Mouse (Mus musculus) midbrain, embryonic 15.5 days (tissue): ENCODE data around the gene Gprc5c. TPM values are rescaled to one million over a fixed set of nuclear protein-coding genes. Genes with fewer than 3 reads are reported as not detected.

ENCODE experiments used
- ATAC-seq: fragments of 200-750 bp; cut with Nextera tagmentation; replicated peaks from 2 replicates; pipeline ENCODE4 v1.8.0; 2017; ENCODE audit warnings: moderate TSS enrichment
- H3K27ac ChIP-seq: fragments of 300-500 bp; sonication (generic); 2 replicates; pipeline ENCODE4 v1.5.1; 2015; ENCODE audit warnings: mild to moderate bottlenecking, inconsistent platforms
- H3K27me3 ChIP-seq: fragments of 300-500 bp; sonication (generic); replicated peaks from 2 replicates; pipeline ENCODE4 v1.6.1; 2015; ENCODE audit warnings: inconsistent platforms
- H3K36me3 ChIP-seq: fragments of 300-500 bp; sonication (generic); replicated peaks from 2 replicates; pipeline ENCODE4 v1.6.1; 2015; ENCODE audit warnings: inconsistent platforms
- H3K4me1 ChIP-seq: fragments of 300-500 bp; sonication (generic); 2 replicates; pipeline ENCODE4 v1.6.1; 2015; ENCODE audit warnings: inconsistent platforms
- H3K4me2 ChIP-seq: fragments of 300-500 bp; sonication (generic); 2 replicates; pipeline ENCODE4 v1.6.1; 2015; ENCODE audit warnings: inconsistent platforms, mild to moderate bottlenecking, moderate library complexity
- H3K4me3 ChIP-seq: fragments of 300-500 bp; sonication (generic); 2 replicates; pipeline ENCODE4 v1.5.1; 2015; ENCODE audit warnings: mild to moderate bottlenecking, inconsistent platforms
- H3K9ac ChIP-seq: fragments of 300-500 bp; sonication (generic); 2 replicates; pipeline ENCODE4 v1.6.1; 2015; ENCODE audit warnings: mild to moderate bottlenecking, inconsistent platforms
- H3K9me3 ChIP-seq: fragments of 300-500 bp; sonication (generic); 2 replicates; pipeline ENCODE4 v1.6.1; 2016; ENCODE audit warnings: inconsistent platforms
- WGBS: fragments of 180-500 bp; shearing (Covaris S2); methylation state at CpG from one replicate; pipeline ENCODE4 v1.1.7; 2015; ENCODE audit warnings: mixed read lengths; 5-methylcytosine and 5-hydroxymethylcytosine counted together
- polyA plus RNA-seq: library from polyadenylated mRNA; unstranded; fragments of >200 nt; fragmentation: Nextera tagmentation; extraction: Ambion mirVana; gene quantifications from 2 replicates; pipeline ENCODE4 v1.2.1, GENCODE M21; 2015

Gprc5c gene
- polyA plus RNA-seq, 1 experiment from 2014 or later = 9.4 TPM

DNA sequence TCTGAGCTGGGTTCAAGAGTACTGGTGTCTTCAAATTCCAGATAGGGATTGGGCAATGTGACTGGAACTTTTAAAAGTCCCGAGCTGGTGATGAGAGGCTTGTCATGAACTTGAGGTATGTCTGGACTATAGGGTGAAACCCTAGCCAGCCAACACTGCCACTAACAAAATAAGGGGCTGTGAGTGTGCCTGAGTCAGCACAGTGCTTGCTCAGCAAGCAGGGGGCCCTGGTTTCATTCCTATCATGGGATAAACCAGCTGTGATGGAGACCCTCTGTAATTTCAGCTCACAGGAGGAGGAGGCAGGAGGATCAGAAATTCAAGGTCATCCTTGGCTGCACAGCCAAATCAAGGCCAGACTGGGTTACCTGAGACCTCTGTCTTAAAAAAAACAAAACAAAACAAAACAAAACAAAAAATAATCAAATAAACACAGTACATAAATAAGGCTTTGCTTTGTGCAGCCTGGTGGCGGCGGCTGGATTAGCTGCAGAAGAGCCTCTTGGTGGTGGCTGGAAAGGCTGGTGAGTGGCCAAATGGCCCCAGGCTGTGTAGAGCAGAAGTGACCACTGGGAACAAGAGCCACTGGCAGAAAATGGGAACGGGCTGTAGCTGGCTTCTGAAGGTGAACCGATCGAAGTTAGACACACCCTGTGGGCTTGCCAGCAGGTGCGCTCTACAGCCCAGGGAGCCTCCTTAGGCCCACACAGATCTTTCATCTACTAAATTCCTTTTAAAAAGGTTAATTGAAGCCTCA, 6.3 kb upstream of the Gprc5c start:
- Histone ChIP-seq H3K27me3 (peaks cover 11% of the 10 kb centered on the region), H3K27ac (no peak overlapping the region), H3K36me3 (no peaks in the 10 kb centered on the region), H3K4me1 (peaks cover 6% of the 10 kb centered on the region; the same call in 1 of the 2 replicates), H3K9me3 (no peaks in the 10 kb centered on the region), H3K4me3 (no peak overlapping the region), H3K9ac (no peak overlapping the region), H3K4me2 (no peak overlapping the region)
- ATAC-seq = no peak
- WGBS = 65% methylated on average over 7 of the region's 7 CpGs

DNA sequence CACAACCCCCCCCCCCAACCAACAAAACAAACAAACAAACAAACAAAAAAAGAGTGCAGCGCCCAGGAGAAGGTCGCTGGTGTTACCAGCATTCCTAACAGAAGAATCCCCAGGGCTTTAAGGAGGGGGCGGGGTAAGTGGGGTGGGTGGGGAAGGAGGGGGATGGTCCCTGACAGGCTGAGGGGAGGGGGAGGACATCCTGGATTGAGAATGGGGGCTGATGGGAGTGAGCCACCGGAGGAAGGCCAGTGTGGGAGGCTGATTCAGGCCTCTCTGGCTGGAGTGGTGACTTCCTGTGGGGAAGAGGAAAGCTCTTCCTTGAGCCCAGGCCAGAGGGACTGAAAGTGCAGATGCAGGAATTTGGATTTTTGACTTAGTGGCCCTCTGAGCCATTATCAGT, 4.6 kb upstream of the Gprc5c start:
- H3K27ac ChIP-seq = no peak overlapping the region
- peaks cover 19% of the 10 kb centered on the region for H3K4me1 ChIP-seq
- 81% methylated on average over 4 of the region's 4 CpGs for WGBS

DNA sequence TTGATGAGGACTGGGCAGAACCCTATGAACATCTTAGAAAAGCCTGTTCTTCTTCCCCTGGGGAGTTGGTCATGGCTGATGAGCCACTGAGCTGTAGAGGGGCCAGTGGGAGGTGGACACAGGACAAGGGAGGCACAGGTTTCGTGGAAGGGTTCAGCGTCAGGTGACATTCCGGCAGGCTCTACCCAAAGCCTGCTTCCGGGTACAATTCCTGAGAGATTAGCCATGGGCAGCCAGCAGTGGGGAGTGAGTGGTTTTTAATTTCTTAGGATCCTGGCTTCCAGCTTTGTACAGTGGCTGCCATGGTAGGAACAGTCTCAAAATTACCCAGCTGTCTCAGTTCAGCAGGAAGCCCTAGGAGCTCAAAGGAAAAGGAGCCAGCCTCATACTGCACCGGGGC, 3.9 kb upstream of the Gprc5c start:
- ATAC-seq = no peak
- Histone ChIP-seq H3K4me2 (no peak overlapping the region), H3K27ac (no peak overlapping the region), H3K4me3 (no peak overlapping the region), H3K36me3 (no peaks in the 10 kb centered on the region), H3K9me3 (no peaks in the 10 kb centered on the region), H3K4me1 (peaks cover 24% of the 10 kb centered on the region), H3K9ac (no peak overlapping the region), H3K27me3 (peaks cover 31% of the 10 kb centered on the region)
- WGBS = 73% methylated on average over 5 of the region's 5 CpGs

More for the DNA sequence above, 4.6 kb upstream of the Gprc5c start:
- H3K9ac ChIP-seq = no peak overlapping the region
- H3K36me3 ChIP-seq = no peaks in the 10 kb centered on the region
- H3K4me2 ChIP-seq = no peak overlapping the region
- no peak overlapping the region for H3K4me3 ChIP-seq
- no peak for ATAC-seq
- H3K9me3 ChIP-seq = no peaks in the 10 kb centered on the region
- peaks cover 24% of the 10 kb centered on the region for H3K27me3 ChIP-seq

DNA sequence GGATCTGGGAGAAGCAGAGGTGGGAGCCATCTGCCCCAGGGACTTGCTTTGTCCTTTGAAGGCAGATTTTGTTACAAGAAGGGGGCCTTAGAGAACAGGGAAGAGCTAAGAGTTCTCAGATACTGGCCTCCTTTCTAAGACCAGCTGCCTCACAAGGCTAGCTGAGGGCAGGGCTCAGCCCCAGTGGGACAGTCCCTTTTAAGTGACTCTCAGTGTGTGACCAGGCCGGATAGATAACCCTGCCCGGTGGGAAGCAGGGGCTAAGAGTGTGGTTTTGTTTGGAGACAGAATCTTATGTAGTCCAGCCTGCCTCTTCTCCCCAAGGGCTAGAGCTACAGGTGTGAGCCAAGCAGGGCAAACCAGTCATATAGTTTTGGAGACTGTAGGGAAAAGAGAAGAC, 1.4 kb upstream of the Gprc5c start:
- no peak overlapping the region for H3K4me2 ChIP-seq
- no peak overlapping the region for H3K4me3 ChIP-seq
- H3K27ac ChIP-seq = no peak overlapping the region
- H3K4me1 ChIP-seq = peaks cover 30% of the 10 kb centered on the region
- 0% methylated on average over 2 of the region's 2 CpGs for WGBS
- ATAC-seq = no peak
- H3K9ac ChIP-seq = no peak overlapping the region
- peaks cover 54% of the 10 kb centered on the region for H3K27me3 ChIP-seq
- no peaks in the 10 kb centered on the region for H3K36me3 ChIP-seq
- no peaks in the 10 kb centered on the region for H3K9me3 ChIP-seq

DNA sequence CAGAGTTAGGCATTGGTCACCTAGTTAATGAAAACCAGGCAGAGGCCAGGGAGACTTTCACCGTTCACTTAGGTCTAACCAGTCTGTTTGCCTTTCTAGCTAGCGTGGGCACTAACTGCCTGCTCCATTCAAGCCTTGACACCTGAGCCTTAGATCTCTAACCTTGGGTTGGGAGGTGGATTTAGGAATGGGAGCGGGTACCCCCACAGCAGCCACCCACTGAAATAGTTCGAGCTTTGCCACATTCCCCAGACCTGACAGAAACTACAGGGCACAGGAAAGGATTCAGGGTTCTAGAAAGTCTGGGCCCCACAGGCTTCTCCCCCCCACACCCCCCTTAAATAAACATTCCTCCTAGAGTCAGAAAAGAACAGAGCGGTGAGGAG, 893 bp upstream of the Gprc5c start:
- H3K27me3 ChIP-seq = peaks cover 54% of the 10 kb centered on the region
- H3K27ac ChIP-seq = no peak overlapping the region
- H3K4me3 ChIP-seq = peak overlapping the region; percentile 57; the same call in 1 of the 2 replicates
- no peak overlapping the region for H3K9ac ChIP-seq
- no peaks in the 10 kb centered on the region for H3K36me3 ChIP-seq
- ATAC-seq = no peak
- no peaks in the 10 kb centered on the region for H3K9me3 ChIP-seq
- H3K4me1 ChIP-seq = peaks cover 30% of the 10 kb centered on the region
- 20% methylated on average over 5 of the region's 5 CpGs for WGBS
- H3K4me2 ChIP-seq = peak overlapping the region; percentile 97

DNA sequence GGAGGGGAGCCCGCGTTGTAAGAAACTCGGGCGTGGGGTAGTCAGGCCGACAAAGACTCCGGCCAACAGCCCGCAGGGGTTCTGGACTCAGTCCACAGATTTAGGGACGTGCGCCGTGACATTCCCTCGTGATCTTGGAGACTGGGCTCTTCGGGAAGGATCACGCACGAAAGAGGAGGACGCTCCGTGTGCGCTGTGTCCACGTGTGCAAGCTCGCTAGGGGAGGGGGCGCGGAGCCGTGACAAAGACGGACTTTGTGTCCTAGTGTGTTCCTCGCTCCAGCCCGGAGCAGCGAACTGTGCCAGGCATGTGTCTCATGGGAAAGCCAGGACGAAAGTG, 286 bp downstream of the Gprc5c start:
- Histone ChIP-seq H3K9me3 (no peaks in the 10 kb centered on the region), H3K4me3 (peak overlapping the region; percentile 57), H3K9ac (peak overlapping the region; percentile 40), H3K36me3 (no peaks in the 10 kb centered on the region), H3K4me1 (peaks cover 30% of the 10 kb centered on the region), H3K4me2 (peak overlapping the region; percentile 97), H3K27ac (no peak overlapping the region), H3K27me3 (peaks cover 54% of the 10 kb centered on the region)
- peak; percentile 45; the same call in 1 of the 2 replicates for ATAC-seq
- WGBS = under 1% methylated on average over 27 of the region's 27 CpGs

DNA sequence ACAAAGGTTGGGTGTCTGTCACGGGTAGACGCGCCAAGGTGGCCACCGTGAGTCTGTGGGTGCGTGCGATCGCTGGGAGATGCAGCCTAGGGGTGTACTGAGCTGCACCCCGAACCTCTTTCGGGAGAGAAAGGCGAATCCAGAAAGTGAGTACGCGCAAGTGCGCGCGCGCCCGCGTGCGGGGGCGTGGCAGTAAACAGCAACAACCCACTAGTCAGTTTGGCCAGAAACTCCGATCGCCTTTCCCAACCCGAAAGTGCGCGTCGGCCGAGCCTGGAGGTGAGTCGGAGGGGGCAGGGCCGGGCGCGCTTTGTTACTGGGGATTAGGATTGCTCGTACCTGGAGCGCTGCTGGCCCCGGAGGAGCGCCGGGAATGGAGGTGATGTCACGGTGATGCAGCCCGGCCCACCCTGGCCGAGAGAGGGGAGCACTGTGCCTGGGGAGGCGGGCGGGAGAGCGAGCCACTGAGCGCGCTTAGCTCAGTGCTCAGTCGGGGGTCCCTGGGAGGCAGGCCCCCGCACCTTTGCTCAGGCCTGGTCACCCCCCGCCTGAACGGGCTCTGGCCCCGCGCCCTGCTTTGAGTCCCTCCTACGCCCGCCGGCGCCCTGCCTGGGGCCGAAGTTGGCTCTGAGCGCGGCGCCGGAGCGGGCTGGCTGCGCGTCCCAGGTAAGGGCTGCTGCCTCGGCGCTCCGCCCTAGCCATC, 807 bp downstream of the Gprc5c start:
- H3K27ac ChIP-seq = no peak overlapping the region
- 1% methylated on average over 57 of the region's 65 CpGs for WGBS

DNA sequence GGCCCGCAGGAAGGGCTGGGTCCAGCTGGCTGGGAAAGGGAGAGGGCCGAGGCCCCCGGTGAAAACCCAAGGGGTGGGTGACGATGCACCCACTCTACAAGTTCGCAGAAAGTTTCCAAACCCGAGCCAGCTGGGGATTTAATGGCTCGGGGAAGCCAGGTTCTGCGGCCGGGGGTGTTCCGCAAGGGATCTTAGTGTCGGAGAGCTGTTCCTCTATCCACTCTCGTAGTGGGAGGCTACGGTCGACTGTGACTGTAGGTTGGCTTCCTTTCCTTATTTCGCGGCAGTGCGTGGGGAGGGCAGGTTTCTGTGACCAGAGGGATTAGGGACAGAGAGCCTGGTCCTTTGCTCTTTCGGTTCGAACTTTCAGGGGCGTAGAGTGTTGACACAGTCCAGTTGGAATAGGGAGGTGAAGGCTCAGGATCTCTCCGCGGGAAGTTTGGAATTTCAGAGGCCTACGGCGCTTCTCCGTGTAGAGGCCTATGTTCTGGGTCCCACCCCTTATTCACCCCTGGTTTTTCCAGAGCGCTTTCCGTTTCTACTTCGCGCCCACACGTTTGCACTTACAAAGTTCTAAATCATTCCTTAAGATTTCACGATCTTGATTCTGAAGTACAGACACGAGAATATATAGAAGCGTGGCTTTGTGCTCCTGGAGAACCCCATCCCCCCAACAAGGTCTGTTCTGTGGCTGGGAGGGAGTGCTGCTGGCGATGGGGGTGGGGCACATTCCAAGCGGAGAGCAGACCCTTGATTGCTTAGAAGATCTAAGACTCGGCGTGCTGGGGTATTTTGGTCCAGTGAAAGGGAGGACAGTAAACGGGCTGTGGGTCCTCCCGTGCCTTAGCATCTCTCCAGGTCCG, 1.6 kb downstream of the Gprc5c start:
- no peak for ATAC-seq
- H3K4me2 ChIP-seq = peak overlapping the region; percentile 97
- no peaks in the 10 kb centered on the region for H3K9me3 ChIP-seq
- no peaks in the 10 kb centered on the region for H3K36me3 ChIP-seq
- peak overlapping the region; percentile 40 for H3K9ac ChIP-seq
- H3K27me3 ChIP-seq = peaks cover 54% of the 10 kb centered on the region
- H3K4me1 ChIP-seq = peaks cover 30% of the 10 kb centered on the region
- peak overlapping the region; percentile 57 for H3K4me3 ChIP-seq
- 3% methylated on average over 40 of the region's 40 CpGs for WGBS
- H3K27ac ChIP-seq = no peak overlapping the region

More for the DNA sequence above, 807 bp downstream of the Gprc5c start:
- Histone ChIP-seq H3K9ac (peak overlapping the region; percentile 40), H3K36me3 (no peaks in the 10 kb centered on the region), H3K27me3 (peaks cover 54% of the 10 kb centered on the region), H3K4me2 (peak overlapping the region; percentile 97), H3K4me3 (peak overlapping the region; percentile 57), H3K9me3 (no peaks in the 10 kb centered on the region), H3K4me1 (peaks cover 30% of the 10 kb centered on the region)
- ATAC-seq = peak; percentile 37; the same call in 1 of the 2 replicates

DNA sequence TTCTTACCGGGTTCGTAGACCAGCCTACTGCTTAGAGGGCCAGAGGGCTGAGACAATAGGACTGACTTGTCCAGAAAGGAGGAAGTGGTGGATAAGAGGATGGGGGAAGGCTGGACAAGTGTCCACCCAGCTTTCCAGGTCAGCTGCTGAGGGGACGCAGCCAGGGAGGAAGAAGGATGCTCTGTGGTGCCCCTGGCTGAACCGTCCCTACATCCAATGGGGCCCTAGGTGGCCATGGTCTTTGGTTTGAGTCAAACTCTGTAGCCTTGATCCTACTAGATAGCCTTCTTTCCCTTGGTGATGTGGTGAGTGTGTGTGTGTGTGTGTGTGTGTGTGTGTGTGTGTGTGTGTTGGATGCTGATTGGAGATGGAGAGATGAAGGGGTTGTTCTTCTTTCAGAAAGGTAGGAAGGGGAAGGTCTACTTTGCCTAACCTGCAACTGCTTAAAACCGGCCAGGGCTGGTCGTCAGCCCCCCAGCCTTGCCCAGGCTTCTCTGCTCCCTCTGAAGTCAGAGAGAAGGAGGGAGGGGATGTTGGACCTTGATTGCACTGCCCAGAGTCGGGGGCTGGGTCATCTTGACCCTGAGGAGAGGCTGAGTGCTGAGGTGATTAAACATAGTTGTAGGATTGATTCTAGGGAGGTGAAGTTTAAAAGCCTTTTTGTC, 2.4 kb downstream of the Gprc5c start:
- ATAC-seq = no peak
- Histone ChIP-seq H3K4me3 (peak overlapping the region; percentile 57; the same call in 1 of the 2 replicates), H3K9me3 (no peaks in the 10 kb centered on the region), H3K4me1 (peaks cover 30% of the 10 kb centered on the region), H3K27me3 (peaks cover 54% of the 10 kb centered on the region), H3K9ac (no peak overlapping the region), H3K36me3 (no peaks in the 10 kb centered on the region), H3K4me2 (peak overlapping the region; percentile 97; the same call in 1 of the 2 replicates), H3K27ac (no peak overlapping the region)
- WGBS = 21% methylated on average over 7 of the region's 7 CpGs

DNA sequence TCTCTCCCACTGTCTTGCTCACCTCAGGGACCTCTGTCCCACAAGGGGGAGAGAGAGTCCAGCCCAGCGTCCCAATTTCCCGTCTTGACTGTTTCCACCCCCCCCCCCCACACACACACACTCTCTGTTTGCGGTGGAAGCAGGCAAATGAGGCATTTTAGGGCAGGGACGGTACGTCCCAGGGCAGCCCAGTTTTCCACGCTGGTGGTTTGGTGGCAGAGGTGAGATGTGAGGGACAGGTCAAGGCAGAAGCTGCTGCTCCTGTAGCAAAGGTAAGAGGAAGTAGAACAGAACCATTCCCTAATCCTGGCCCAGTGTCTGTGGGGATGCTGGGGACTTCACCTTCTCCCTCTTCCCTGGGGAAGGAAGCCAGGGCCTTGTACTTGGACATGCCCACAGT, 3.6 kb downstream of the Gprc5c start:
- Histone ChIP-seq H3K4me2 (no peak overlapping the region), H3K27me3 (peaks cover 44% of the 10 kb centered on the region), H3K4me3 (no peak overlapping the region), H3K9ac (no peak overlapping the region), H3K36me3 (no peaks in the 10 kb centered on the region), H3K4me1 (peaks cover 30% of the 10 kb centered on the region), H3K9me3 (no peaks in the 10 kb centered on the region), H3K27ac (no peak overlapping the region)
- 80% methylated on average over 6 of the region's 6 CpGs for WGBS
- no peak for ATAC-seq

DNA sequence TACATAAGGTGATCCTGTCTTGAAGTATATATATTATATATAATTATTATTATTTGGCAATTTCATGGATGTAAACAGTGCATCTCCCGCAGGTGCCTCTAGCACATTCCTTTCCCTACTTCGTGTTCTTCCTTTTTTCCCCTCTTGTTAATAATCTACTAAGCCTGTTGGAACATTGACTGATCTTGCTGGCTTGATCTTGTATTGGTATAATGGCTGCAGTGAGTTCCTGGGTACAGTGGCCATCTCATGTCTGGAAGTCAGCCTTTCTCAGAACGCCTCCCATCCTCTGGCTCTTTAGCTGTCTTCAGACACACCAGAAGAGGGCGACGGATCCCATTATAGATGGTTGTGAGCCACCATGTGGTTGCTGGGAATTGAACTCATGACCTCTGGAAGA, 5.2 kb downstream of the Gprc5c start:
- H3K36me3 ChIP-seq = no peaks in the 10 kb centered on the region
- H3K4me3 ChIP-seq = no peak overlapping the region
- WGBS = 90% methylated on average over 5 of the region's 5 CpGs
- ATAC-seq = no peak
- H3K9me3 ChIP-seq = no peaks in the 10 kb centered on the region
- H3K4me2 ChIP-seq = no peak overlapping the region
- no peak overlapping the region for H3K27ac ChIP-seq
- peaks cover 32% of the 10 kb centered on the region for H3K27me3 ChIP-seq
- peaks cover 19% of the 10 kb centered on the region for H3K4me1 ChIP-seq
- no peak overlapping the region for H3K9ac ChIP-seq

DNA sequence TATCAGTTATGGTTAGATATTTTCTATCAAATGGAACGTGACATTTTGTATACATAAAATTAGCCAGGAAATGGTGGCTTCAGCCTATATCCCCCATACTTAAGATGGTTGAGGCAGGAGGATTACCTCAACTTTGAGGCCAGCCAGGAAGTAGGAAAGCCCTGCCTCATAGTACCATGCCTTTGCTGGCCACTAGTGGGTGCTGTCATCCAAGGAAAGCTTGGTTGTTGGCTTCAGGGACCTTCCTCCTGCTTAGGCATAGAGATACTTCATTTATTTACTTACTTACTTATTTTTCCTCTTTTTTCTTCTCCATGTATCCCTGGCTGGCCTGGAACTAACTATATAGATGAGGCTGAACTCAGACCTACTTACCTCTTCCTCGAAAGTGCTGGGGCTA, 7.7 kb downstream of the Gprc5c start:
- H3K4me2 ChIP-seq = no peak overlapping the region
- H3K9ac ChIP-seq = no peak overlapping the region
- no peaks in the 10 kb centered on the region for H3K4me1 ChIP-seq
- H3K4me3 ChIP-seq = no peak overlapping the region
- ATAC-seq = no peak
- H3K27me3 ChIP-seq = peaks cover 7% of the 10 kb centered on the region
- H3K36me3 ChIP-seq = no peaks in the 10 kb centered on the region
- H3K9me3 ChIP-seq = no peaks in the 10 kb centered on the region
- 94% methylated on average over 2 of the region's 2 CpGs for WGBS
- no peak overlapping the region for H3K27ac ChIP-seq
